Mouse (Mus musculus) activated CD4-positive, CD25-positive, alpha-beta regulatory T cell, adult 4 months (primary cell): ENCODE data around the gene Myadm. TPM values are rescaled to one million over a fixed set of nuclear protein-coding genes. Genes with fewer than 3 reads are reported as not detected.

ENCODE experiments used
- ATAC-seq: one replicate; pipeline ENCODE4 v1.8.0; 2017
- polyA plus RNA-seq, 2 experiments: library from polyadenylated mRNA; unstranded; fragments of 100-300 nt; shearing (Covaris generic); gene quantifications; one replicate each; pipeline ENCODE4 v1.2.1; 2017

Gene Myadm
- polyA plus RNA-seq, 2 experiments from 2014 or later: 4.1 to 10.4 TPM

GRCm38 (mm10) chr7:3327961-3328360 lies 39.1 kb downstream of the Myadm start:
- no peak for ATAC-seq

DNA sequence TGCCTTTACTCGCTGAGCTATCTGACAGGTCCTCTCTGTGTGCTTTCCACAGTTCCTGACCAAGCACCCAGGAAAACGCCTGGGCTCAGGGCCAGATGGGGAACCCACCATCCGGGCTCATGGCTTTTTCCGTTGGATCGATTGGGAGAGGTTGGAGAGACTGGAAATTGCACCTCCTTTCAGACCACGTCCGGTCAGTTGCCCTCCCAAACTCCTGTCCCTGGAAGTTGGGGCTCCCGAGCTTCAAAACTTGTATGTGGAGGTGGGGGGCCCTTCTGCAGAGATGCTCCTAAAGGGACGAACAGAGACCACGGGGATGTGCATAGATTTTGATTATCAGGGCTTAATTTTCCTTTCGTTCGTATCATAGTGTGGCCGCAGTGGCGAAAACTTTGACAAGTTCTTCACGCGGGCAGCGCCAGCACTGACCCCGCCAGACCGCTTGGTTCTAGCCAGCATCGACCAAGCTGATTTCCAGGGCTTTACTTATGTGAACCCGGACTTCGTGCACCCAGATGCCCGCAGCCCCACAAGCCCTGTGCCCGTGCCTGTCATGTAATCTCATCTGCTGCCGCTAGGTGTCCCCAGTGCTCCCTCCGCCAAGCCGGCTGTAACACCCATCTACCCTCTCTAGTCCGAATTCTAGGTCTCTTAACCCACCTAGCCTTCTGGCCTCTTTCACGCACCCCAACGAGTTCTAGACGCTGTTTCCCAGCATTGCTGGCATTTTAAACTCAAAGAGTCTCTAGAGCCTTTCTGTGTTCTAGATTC lies 41.1 kb downstream of the Myadm start:
- peak; percentile 43 for ATAC-seq

DNA sequence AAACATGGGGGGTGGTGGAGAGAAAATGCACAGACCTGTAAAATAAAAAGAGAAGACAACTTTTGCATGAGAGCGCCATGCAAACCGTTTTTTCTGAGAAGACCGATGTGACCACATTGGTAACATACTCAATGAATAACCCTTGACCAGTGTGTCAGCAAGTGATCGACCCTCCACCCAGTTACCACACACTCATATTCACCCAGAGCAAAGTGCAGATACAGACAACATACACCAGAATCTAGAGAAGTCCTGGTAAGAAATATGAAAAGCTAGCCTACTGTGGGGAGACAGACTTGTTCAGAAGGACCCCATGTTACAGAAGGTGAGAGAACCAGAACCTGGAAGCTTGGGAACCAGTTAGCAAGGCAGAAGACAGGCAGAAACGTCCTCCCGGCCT lies 42.3 kb downstream of the Myadm start:
- ATAC-seq: no peak

GRCm38 (mm10) chr7:3331581-3332223 lies 42.8 kb downstream of the Myadm start:
- ATAC-seq: no peak

- no peak for ATAC-seq
Measured at GRCm38 (mm10) chr7:3332224-3332615, 43.3 kb downstream of the Myadm start.

DNA sequence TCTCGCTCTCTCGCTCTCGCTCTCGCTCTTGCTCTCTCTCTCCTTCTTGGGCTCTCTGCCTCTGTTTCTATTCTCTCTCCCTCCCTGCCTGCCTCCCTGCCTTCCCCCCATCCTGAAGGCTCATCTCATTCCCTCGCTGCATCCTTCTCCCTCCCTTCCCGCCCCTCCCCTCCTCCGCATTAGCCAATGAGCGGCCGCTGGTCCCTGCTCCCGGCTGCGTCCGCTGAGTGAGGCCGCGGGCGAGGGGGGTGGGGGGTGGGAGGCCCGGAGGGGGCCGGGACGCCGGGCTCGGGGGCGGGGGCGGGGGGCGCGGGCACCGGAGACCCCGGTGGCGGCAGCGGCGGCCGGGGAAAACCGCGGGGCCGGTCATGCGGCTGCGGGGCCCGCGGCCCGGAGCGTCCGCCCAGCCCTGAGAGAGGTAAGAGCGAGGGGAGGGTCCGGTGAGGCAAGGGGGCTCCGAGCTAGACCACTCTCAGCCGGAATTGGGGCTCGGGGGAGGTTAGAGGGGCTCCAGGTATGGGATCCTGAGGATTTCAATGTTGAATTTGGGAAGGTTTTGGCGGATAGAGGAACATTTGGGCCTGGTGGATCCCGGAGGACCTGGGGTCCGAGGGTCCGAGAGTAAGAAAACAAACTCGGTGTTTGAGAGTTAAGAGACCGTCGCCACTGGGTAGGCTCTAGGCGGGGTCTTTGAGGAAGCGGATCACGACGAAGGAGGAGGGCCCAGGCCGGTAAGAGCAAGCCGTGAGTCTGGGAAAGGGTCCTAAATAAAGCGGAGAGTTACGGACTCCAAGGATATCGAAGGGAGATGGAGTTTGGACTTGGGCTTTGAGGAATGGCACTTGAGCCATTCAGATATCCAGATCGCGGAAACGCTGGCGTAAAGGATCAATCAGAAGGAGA lies 44.0 kb downstream of the Myadm start, which contains the start of gene Cacng7:
Cacng7 (plus strand) TSS at position 337 of the 903 bp plus-strand sequence.
- no peak for ATAC-seq

DNA sequence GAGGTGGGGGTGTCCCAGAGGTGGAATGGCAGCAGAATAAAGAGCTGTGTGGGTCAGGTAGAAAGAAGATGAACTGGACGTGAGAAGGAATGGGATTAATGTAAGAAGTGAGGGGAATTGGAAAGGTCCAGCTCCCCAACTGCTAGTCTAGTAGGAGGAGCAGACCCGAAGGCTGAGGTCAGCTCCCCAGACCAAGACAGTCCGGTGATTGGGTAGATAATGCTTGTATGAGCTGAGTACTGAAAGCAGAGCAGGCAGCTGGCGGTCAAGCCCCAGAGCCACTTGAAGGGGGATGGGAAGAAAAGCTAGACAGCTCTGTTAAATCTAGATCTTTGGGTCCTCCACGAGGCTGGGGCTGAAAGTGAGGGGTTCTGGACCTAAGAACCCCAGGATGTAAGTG lies 44.7 kb downstream of the Myadm start:
- ATAC-seq: no peak

DNA sequence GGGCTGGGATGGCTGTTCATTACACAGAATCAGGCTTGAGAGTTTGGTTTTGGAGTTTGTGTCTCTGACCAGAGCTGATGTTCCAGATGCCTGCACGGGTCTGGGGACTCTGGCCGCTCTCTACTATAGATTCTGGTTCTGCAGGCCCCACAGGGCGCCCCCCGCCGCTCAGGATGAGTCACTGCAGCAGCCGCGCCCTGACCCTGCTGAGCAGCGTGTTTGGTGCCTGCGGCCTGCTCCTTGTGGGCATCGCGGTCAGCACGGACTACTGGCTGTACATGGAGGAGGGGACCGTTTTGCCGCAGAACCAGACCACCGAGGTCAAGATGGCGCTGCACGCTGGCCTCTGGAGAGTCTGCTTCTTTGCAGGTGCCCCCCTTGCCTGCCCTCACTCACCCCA lies 47.5 kb downstream of the Myadm start:
- ATAC-seq: no peak

- ATAC-seq: no peak
Measured at GRCm38 (mm10) chr7:3338286-3338935, 49.5 kb downstream of the Myadm start.

DNA sequence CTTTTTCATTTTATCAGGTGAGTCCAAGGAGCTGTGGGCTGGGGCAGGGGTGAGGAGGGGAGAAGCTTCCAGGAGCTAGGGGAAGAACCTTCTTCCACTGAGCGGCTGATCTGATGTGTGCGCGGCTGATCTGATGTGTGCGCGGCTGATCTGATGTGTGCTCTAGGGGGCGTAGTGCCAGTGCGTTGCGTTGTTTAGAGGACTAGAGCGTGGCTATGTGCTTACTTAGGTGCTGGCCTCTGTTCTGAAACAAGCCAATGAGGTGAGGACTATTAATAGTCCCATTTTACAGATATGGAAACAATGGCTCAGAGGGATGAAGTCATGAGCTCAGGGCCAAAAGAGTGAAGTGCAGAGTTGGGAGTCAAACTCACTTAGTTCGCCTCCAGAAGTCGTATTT lies 50.1 kb downstream of the Myadm start:
- no peak for ATAC-seq

DNA sequence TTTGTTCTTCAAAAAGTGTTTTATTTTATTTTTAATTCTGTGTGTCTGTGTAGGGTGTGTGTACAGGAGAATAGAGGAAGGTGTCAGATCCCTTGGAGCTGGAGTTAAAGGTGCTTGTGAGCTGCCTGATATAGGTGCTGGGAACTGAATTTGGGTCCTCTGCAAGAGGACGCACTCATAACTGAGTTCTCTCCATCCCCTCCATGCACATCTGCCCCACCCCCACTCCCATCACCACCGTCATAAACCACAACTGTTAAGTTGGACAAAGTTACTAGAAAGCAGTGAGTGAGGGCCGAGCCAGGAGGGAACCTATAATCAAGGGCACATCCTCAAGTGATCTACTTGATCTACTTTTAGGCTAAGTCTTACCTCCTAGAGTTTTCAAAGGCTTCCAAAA lies 55.0 kb downstream of the Myadm start:
- no peak for ATAC-seq

DNA sequence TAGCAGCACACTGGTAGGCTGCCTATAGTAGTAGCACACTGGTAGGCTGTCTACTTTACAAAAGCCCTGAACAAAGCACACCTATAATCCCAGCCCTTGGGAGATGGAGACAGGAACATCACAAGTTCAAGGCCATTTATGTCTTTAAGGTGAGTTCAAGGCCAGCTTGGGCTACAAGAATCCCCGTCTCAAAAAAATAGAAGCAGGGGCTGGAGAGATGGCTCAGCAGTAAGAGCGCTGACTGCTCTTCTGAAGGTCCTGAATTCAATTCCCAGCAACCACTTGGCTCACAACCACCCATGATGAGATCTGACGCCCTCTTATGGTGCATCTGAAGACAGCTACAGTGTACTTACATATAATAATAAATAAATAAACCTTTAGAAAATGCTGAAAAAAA lies 56.4 kb downstream of the Myadm start:
- no peak for ATAC-seq

DNA sequence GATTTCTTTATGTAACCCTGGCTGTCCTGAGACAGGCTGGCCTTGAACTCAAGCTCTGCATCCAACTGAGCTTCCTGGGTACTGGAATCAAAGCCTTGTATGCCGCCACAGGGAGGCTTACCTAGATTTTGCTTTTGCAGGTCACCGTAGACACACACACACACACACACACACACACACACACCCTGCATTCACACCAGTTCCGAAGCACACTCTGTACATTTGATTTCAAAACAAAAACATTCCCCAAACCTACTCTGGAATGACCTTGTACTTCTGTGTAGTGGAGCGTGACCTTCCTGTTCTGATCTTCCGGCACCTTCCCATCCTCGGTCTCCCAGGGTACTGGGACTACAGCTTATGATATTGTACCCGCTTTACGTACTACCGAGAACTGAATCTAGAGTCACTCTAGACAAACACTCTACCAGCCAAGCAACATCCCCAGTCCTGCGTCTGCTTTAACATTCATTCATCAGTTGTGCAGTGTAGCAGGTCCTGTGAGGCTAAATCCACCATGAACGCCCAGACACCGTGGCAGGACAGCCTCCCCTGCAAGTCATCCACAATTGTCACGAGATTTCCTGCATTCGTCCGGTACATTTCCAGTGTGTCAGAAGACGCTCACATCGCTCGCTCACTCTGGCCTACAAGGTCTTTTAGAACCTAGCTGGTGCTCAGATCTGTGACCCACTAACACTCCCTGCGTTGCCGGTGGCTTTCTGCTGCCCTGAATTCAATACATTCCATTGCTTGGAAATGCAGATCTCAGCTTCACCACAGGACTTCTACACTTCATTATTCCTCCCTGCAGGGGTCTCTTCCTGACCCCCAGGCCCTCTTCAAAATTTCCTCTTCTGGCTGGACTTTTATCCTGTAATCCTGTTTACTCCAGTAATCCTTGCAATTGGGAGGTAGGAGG lies 58.7 kb downstream of the Myadm start:
- ATAC-seq: no peak

GRCm38 (mm10) chr7:3348326-3348725 lies 59.4 kb downstream of the Myadm start:
- no peak for ATAC-seq

GRCm38 (mm10) chr7:3349775-3350174 lies 60.9 kb downstream of the Myadm start:
- ATAC-seq: no peak

Other genes starting within 250 kb of the Myadm start
- not detected for gene AU018091, start 119.9 kb upstream of the Myadm start, polyA plus RNA-seq
- under 1 TPM in 1 of 2 experiments, not detected in 1; 0.12 TPM for gene Nlrp12, start 39.3 kb upstream of the Myadm start, polyA plus RNA-seq
- gene Prkcg, start 99 bp downstream of the Myadm start, polyA plus RNA-seq: not detected
- gene Cacng7, start 43.9 kb downstream of the Myadm start, polyA plus RNA-seq: not detected
- gene Cacng8, start 101.6 kb downstream of the Myadm start, polyA plus RNA-seq: not detected
- not detected for gene Cacng6, start 135.1 kb downstream of the Myadm start, polyA plus RNA-seq
- under 1 TPM in 1 of 2 experiments, not detected in 1; 0.33 TPM for gene Tarm1, start 213.5 kb downstream of the Myadm start, polyA plus RNA-seq